Mouse (Mus musculus) MEL-GATA-1-ER (cell line): ENCODE measurements around the gene Gm10100.
"Not testable (repeated sequence)": the region's sequence is repeated elsewhere in the genome, so short reads cannot be mapped to it uniquely, and the experiment has no call there.

Source experiments
- DNase-seq: peaks from one replicate; pipeline ENCODE4 v3.0.0-alpha.2; 2012; ENCODE audit warnings: low read depth; ENCODE audit errors: extremely low read depth

Gm10100 gene

GRCm38 (mm10) chr10:77726186-77726585 lies at the start of gene Gm10100:
Gene Gm10100 (plus strand): TSS chr10:77726486.
- DNase-seq = no peak

DNA sequence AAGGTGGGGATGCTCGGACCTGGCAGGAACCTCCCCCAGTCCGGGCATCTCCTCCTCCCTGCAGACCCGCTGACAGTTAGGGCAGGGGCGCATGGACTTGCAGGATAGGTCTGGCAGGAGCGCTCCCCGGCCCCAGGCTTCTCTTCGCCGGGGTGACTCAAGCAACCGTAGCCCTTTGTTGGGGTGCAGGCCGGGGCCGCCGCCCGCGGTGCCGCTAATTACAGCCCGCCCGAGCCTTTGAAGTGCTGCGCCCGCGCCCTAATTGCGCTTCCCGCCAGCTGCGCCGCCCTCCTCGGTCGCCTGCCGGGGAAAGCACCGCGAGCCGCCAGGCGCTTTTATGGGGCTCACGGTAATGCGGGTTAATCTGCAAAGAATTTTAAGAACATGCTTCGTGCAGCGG lies 48.7 kb upstream of the Gm10100 start:
- DNase-seq = no peak

GRCm38 (mm10) chr10:77682994-77683393 lies 43.3 kb upstream of the Gm10100 start:
- DNase-seq = no peak

GRCm38 (mm10) chr10:77684181-77684580 lies 42.1 kb upstream of the Gm10100 start:
- no peak for DNase-seq

GRCm38 (mm10) chr10:77685895-77686664 lies 40.2 kb upstream of the Gm10100 start, which contains the start of gene Tspear:
Gene Tspear (plus strand): TSS chr10:77686569.
- DNase-seq = no peak

- no peak for DNase-seq
Measured at GRCm38 (mm10) chr10:77687021-77687420, 39.3 kb upstream of the Gm10100 start.

GRCm38 (mm10) chr10:77690356-77690807 lies 35.9 kb upstream of the Gm10100 start, which contains the start of gene Gm19402:
Gene Gm19402 (minus strand): TSS chr10:77690757.
- DNase-seq = not testable (repeated sequence)

DNA sequence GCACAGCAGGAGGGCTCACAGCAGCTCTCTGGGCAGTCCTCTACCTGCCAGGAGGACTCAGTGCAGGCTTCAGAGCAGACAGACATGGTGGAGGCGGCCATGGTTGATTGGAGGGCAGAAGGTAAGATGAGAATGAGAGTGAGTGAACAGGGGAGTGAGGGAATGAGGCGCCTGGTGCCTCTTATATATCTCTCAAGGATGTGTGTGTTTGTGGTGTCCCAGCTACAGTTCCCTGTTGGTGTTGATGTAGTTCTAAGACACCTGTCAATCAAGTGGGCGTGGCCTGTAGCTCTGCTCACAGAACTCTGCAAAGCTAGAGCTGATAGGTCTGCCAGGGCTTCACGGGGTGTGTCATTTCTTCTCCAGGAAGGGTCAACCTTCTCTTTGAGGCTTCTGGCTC lies 29.2 kb upstream of the Gm10100 start, which contains the start of gene Gm9508:
Gene Gm9508 (minus strand): TSS at position 101 of the 400 bp plus-strand sequence.
- no peak for DNase-seq

GRCm38 (mm10) chr10:77706326-77706725 lies 20.0 kb upstream of the Gm10100 start, which contains the start of gene Gm10272:
Gene Gm10272 (plus strand): TSS chr10:77706626.
- DNase-seq = no peak

- no peak for DNase-seq
Measured at GRCm38 (mm10) chr10:77709831-77710230, 16.5 kb upstream of the Gm10100 start.

- DNase-seq = not testable (repeated sequence)
Measured at GRCm38 (mm10) chr10:77711157-77711556, 15.1 kb upstream of the Gm10100 start, which contains the start of gene Gm10024. Gene Gm10024 (plus strand): TSS chr10:77711457.

DNA sequence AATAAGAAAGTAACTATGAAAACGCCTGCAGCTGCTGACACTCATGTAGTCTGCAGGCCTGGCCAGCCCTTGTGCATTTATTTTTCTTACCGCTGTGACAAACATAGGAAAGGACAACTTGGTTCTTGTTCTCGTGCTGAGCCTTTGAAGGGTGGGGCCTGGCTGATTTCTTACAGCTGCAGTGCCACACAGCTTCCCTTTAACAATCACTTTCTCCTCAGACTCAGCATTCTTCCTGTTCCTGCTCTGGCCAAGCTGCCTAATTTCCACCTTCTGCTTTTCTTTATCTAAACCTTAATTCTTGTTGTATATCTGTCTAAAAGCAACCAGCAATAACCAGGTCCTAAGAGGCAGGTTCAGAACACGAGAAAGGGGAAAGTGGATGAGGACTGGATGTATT lies 12.6 kb upstream of the Gm10100 start:
- DNase-seq = peak; percentile 77

DNA sequence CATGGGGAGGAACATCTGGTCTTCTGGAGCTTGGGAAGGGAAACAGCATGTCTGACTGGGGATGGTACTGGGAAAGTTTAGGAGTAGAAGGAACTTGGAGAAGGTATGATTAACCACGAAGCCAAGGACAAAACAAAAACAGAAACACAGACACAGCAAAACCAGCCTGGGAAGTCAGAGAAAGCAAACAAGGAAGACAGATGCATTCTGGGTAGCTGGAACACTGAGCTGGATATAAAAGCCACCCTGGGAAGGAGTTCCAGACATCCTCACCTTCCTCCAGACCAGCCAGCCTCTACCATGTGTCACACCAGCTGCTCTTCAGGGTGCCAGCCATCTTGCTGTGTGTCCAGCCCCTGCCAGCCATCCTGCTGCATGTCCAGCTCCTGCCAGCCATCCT lies 10.8 kb upstream of the Gm10100 start, which contains the start of gene Gm10142:
Gene Gm10142 (plus strand): TSS at position 301 of the 400 bp plus-strand sequence.
- DNase-seq = no peak

DNA sequence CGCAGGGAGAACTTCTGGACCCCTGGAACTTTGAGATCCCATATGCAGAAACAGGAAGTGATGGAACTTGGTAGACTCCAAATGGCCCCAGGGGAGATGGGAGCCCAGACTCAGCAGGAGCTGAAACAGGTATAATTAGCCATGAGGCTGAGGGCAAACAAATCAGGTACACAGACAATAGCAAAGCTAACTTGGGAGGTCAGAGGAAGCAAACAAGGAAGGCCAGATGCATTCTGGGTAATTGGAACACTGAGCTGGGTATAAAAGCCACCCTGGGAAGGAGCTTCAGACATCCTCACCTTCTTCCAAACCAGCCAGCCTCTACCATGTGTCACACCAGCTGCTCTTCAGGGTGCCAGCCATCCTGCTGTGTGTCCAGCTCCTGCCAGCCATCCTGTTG lies 6.0 kb upstream of the Gm10100 start, which contains the start of gene Krtap12-1:
Gene Krtap12-1 (plus strand): TSS at position 301 of the 400 bp plus-strand sequence.
- not testable (repeated sequence) for DNase-seq

GRCm38 (mm10) chr10:77724855-77725254 lies 1.4 kb upstream of the Gm10100 start:
- no peak for DNase-seq

DNA sequence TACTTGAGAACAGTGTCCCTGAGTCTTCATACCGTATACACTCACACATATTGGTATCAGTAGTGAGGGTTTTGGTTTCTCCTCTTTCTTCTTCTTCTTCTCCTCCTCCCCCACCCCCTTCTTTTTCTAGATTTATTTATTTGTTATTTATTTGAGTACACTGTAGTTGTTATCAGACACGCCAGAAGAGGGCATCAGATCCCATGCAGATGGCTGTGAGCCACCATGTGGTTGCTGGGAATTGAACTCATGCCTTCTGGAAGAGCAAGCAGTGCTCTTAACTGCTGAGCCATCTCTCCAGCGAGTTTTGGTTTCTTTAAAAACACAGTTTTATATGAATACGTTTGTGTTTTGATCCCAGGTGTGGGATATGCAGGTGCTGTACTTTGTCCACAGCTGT lies 2.0 kb downstream of the Gm10100 start:
- DNase-seq = no peak

GRCm38 (mm10) chr10:77729241-77729640 lies 3.0 kb downstream of the Gm10100 start:
- DNase-seq = peak; percentile 24

DNA sequence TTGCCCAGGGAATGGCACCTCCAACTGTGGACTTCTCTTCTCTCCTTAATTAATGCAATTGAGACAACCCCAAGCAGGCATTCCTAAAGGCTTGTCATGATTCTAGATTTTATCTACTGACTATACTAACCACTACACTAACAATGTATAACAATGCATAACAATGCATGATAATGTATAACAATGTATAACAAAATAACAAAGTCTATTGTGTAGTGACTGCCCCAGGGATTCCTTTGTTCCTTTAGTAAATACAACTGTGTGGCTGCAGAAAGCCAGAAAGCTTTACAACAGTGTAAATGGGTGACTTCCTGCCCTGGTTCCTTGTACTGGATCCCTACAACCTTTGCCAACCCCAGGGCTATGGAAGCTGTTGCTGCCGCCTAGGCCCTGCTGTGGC lies 9.6 kb downstream of the Gm10100 start:
- DNase-seq = no peak

DNA sequence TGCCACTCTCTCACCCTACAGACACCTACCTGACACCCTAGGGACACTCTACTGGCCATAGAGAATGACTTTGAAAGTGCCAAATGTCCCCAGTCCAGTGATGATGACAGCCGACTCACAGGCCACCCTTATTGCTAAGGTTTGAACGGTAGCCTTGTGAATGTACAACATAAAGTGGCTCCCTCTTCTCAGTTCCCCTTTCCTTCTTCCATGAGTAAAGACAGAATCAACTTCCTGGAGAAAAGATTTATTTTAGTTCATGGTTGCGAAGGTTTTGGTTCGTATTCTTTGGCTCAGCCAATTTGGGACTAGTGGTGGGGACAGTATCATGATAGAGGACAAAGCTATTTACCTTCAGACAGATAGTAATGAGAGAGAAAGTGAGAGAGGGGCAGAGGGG lies 12.6 kb downstream of the Gm10100 start:
- no peak for DNase-seq

DNA sequence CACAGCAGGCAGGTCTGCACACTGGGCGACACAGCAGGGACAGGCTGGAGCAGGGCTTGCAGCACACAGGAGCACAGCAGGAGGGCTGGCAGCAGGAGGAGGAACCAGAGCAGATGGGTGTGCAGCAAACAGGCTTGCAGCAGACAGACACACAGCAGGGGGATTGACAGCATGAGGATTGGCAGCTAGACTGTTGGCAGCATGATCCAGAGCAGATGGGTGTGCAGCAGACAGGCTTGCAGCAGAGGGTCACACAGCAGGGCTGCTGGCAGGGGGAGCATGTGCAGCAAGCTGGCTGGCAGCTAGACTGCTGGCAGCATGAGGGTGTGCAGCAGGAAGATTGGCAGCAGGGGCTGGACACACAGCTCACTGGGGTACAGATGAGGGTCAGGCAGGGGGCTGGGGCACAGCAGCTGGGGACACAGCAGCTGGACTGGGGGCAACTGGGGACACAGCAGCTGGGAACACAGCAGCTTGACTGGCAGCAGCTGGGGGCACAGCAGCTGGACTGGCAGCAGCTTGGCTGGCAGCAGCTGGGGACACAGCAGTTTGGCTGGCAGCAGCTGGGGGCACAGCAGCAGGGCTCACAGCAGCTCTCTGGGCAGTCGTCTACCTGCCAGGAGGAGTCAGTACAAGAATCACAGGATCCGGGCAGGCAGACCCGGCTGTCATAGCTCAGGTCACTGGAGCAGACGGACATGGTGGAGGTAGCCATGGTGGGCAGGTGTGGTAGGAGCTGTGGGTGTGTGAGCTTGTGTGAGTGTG lies 15.8 kb downstream of the Gm10100 start, which contains the start of gene Gm18596:
Gene Gm18596 (minus strand): TSS at position 715 of the 765 bp plus-strand sequence.
- not testable (repeated sequence) for DNase-seq

DNA sequence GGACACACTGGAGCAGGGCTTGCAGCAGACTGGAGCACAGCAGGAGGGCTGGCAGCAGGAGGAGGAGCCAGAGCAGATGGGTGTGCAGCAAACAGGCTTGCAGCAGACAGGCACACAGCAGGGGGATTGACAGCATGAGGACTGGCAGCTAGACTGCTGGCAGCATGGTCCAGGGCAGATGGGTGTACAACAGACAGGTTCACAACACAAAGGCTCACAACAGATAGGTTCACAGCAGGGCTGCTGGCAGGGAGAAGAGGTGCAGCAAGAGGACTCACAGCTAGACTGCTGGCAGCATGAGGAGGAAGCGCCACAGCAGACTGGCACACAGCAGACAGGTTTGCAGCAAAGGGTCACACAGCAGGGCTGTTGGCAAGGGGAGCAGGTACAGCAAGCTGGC lies 24.4 kb downstream of the Gm10100 start:
- not testable (repeated sequence) for DNase-seq

- DNase-seq = not testable (repeated sequence)
Measured at GRCm38 (mm10) chr10:77751254-77751653, 25.0 kb downstream of the Gm10100 start, which contains the start of gene Gm9736. Gene Gm9736 (minus strand): TSS chr10:77751354.
